Mouse (Mus musculus) hindbrain, embryonic 11.5 days (tissue): ENCODE data around the gene Bscl2. TPM values are rescaled to one million over a fixed set of nuclear protein-coding genes. Genes with fewer than 3 reads are reported as not detected.

Experiments used
- ATAC-seq: fragments of 200-750 bp; cut with Nextera tagmentation; 2 replicates; pipeline ENCODE4 v1.8.0; 2017; ENCODE audit warnings: mild to moderate bottlenecking, moderate TSS enrichment, moderate library complexity; ENCODE audit not compliant: low FRiP score
- DNase-seq: peaks from one replicate; pipeline ENCODE4 v3.0.0-alpha.2; 2015; ENCODE audit warnings: low spot score
- H3K27ac ChIP-seq: fragments of 300-500 bp; sonication (generic); 2 replicates; pipeline ENCODE4 v1.5.1; 2014; ENCODE audit warnings: mild to moderate bottlenecking, low read depth, low read length
- H3K27me3 ChIP-seq: fragments of 300-500 bp; sonication (generic); 2 replicates; pipeline ENCODE4 v1.6.1; 2014; ENCODE audit warnings: mild to moderate bottlenecking, low read length, moderate library complexity, mixed read lengths; ENCODE audit not compliant: control insufficient read depth, insufficient read depth
- H3K36me3 ChIP-seq: fragments of 300-500 bp; sonication (generic); 2 replicates; pipeline ENCODE4 v1.6.1; 2014; ENCODE audit warnings: mild to moderate bottlenecking, low read length, moderate library complexity, mixed read lengths; ENCODE audit not compliant: control insufficient read depth, insufficient read depth
- H3K4me1 ChIP-seq: fragments of 300-500 bp; sonication (generic); replicated peaks from 2 replicates; pipeline ENCODE4 v1.6.1; 2014; ENCODE audit warnings: low read length, mixed read lengths; ENCODE audit not compliant: control insufficient read depth, insufficient read depth
- H3K4me2 ChIP-seq: fragments of 300-500 bp; sonication (generic); replicated peaks from 2 replicates; pipeline ENCODE4 v1.6.1; 2014; ENCODE audit warnings: mild to moderate bottlenecking, low read depth, low read length
- H3K4me3 ChIP-seq: fragments of 300-500 bp; sonication (generic); 2 replicates; pipeline ENCODE4 v1.5.1; 2014; ENCODE audit warnings: low read depth, low read length
- H3K9ac ChIP-seq: fragments of 300-500 bp; sonication (generic); 2 replicates; pipeline ENCODE4 v1.6.1; 2014; ENCODE audit warnings: low read depth, low read length
- H3K9me3 ChIP-seq: fragments of 300-500 bp; sonication (generic); 2 replicates; pipeline ENCODE4 v1.6.1; 2016; ENCODE audit warnings: low read length; ENCODE audit not compliant: control insufficient read depth
- WGBS: fragments of 180-500 bp; shearing (Covaris S2); extraction: QIAGEN DNeasy Blood & Tissue Kit; methylation state at CpG from one replicate; pipeline ENCODE4 v1.1.7; 2014; 5-methylcytosine and 5-hydroxymethylcytosine counted together
- polyA plus RNA-seq: library from polyadenylated mRNA; unstranded; fragments of >200 nt; fragmentation: Nextera tagmentation; extraction: Ambion mirVana; gene quantifications from 2 replicates; pipeline ENCODE4 v1.2.1, GENCODE M21; 2014

Bscl2 gene
- polyA plus RNA-seq, 1 experiment from 2014 or later: 59.6 TPM

DNA sequence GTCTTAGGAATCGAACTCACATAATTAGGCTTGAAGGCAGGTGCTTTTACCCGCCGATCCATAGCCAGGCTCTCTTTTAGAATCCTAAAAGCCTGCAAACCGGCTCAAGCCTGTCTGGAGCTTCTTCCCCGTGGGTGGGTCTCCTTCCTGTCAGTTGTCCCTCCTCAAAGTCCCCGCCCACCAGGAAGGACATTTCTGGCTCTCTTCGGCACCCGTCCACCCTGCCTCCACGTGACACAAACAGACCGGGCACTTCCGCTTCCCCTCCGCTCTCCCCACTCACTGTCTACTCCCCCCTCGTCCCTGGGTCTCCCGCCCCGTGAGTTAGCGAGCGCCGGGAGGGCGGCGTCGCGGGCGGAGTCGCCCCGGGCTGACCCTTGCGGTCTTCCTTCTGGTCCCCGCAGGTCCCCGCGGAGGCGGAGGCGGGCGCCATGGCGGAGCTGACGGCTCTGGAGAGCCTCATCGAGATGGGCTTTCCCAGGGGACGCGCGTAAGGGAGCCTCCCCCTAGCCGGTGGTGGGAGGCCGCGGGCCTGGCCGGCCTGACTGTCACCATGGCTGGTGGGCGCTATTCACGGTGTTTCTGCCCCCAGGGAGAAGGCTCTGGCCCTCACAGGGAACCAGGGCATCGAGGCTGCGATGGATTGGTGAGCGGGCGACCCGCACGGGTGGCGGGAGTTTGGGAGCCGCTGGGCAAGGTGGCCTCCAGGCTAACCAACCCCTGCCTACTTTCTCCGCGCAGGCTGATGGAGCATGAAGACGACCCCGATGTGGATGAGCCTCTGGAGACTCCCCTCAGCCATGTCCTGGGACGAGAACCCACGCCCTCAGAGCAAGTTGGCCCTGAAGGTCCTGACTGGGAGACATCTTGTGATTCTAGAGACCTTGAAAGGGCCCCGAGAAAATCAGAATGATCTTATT, 34.3 kb downstream of the Bscl2 start, which contains the start of gene Ubxn1:
TSS of gene Ubxn1 (plus strand) at position 230 of the 920 bp plus-strand sequence.
- H3K36me3 ChIP-seq: no peaks in the 10 kb centered on the region
- H3K27me3 ChIP-seq: no peaks in the 10 kb centered on the region
- DNase-seq (peak; percentile 95), ATAC-seq (peak; percentile 99)
- H3K4me2 ChIP-seq: peak within 1 kb of the TSS; percentile 89
- H3K9ac ChIP-seq: peak within 1 kb of the TSS; percentile 90
- no peaks in the 10 kb centered on the region for H3K9me3 ChIP-seq
- 2% methylated on average over 59 of the region's 59 CpGs for WGBS
- H3K4me1 ChIP-seq: peaks cover 3% of the 10 kb centered on the region
- H3K4me3 ChIP-seq: peak within 1 kb of the TSS; percentile 55
- H3K27ac ChIP-seq: peak within 1 kb of the TSS; percentile 24

DNA sequence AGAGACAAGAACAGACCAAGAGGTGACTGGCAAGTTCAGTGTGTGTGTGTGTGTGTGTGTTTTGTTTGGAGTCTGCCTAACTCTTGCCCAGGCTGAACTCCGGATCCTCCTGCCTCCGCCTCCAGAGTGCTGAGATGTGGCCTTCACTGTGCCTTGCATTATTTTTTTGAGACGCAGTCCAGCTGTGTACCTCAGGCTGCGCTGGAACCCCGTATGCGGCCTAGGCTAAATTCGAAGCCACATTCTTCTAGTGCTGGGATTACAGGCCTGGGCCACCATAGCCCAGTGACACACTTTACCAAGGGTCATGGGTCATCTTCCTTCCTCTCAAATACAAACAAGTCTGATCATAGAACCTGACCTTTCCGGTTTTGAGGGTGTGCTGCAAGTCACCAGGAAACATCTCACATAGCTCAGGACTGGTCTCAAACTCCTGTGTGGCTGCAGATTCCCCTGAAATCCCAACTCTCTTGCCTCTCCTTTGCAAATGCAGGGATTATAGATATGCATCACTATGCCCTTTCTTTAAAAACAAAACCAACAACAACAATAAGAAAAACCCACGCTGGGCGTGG, 35.1 kb downstream of the Bscl2 start:
- H3K9me3 ChIP-seq: no peaks in the 10 kb centered on the region
- peak overlapping the region; percentile 89 for H3K4me2 ChIP-seq
- H3K27ac ChIP-seq: no peak overlapping the region
- no peak for DNase-seq
- H3K4me1 ChIP-seq: peaks cover 3% of the 10 kb centered on the region
- 77% methylated on average over 10 of the region's 10 CpGs for WGBS
- no peak for ATAC-seq
- H3K9ac ChIP-seq: peak overlapping the region; percentile 90
- no peaks in the 10 kb centered on the region for H3K27me3 ChIP-seq
- H3K4me3 ChIP-seq: peak overlapping the region; percentile 55
- H3K36me3 ChIP-seq: no peaks in the 10 kb centered on the region

- WGBS: 95% methylated on average over 7 of the region's 7 CpGs
- no peaks in the 10 kb centered on the region for H3K9me3 ChIP-seq
These were observed 37.8 kb downstream of the Bscl2 start for GRCm38 (mm10) chr19:8875031-8875430.

GRCm38 (mm10) chr19:8880311-8881033, 43.2 kb downstream of the Bscl2 start, which contains the start of gene Uqcc3:
TSS of gene Uqcc3 (minus strand) at chr19:8880923.
- WGBS: under 1% methylated on average over 42 of the region's 42 CpGs
- H3K4me3 ChIP-seq: peak within 1 kb of the TSS; percentile 82
- DNase-seq: peak; percentile 88
- peak; percentile 97 for ATAC-seq
- no peaks in the 10 kb centered on the region for H3K4me1 ChIP-seq
- H3K27me3 ChIP-seq: no peaks in the 10 kb centered on the region
- H3K9ac ChIP-seq: peak within 1 kb of the TSS; percentile 91
- no peaks in the 10 kb centered on the region for H3K9me3 ChIP-seq
- H3K36me3 ChIP-seq: no peaks in the 10 kb centered on the region
- peak within 1 kb of the TSS; percentile 83 for H3K4me2 ChIP-seq
- peak within 1 kb of the TSS; percentile 80 for H3K27ac ChIP-seq

More at GRCm38 (mm10) chr19:8875031-8875430, 37.8 kb downstream of the Bscl2 start:
- Histone ChIP-seq H3K4me3 (no peak overlapping the region), H3K4me1 (peaks cover 3% of the 10 kb centered on the region), H3K4me2 (no peak overlapping the region), H3K27me3 (no peaks in the 10 kb centered on the region), H3K36me3 (no peaks in the 10 kb centered on the region), H3K9ac (no peak overlapping the region), H3K27ac (no peak overlapping the region)
- ATAC-seq (no peak), DNase-seq (no peak)

DNA sequence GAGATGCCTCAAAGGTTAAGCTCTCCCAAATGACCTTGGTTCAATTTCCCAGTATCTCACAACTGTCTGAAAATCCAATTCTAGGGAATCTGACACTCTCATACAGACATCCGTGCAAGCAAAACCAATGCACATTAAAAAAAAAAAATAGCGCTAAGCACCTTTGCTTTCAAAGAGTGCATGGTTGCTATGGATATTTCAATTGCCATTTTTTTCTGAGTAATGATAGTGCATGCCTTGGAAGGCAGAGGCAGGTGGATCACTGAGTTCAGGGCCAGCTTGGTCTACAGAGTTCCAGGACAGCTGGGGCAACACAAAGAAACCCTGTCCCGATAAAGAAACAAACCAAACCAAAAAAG, 43.7 kb downstream of the Bscl2 start:
- Histone ChIP-seq H3K9me3 (no peaks in the 10 kb centered on the region), H3K27me3 (no peaks in the 10 kb centered on the region), H3K4me3 (peak overlapping the region; percentile 82), H3K4me2 (peak overlapping the region; percentile 83), H3K36me3 (no peaks in the 10 kb centered on the region), H3K9ac (0 out of 2 replicates have a peak overlapping the region, but pooled peaks have one; percentile 91), H3K27ac (no peak overlapping the region), H3K4me1 (no peaks in the 10 kb centered on the region)
- 23% methylated on average over 3 of the region's 3 CpGs for WGBS
- DNase-seq (no peak), ATAC-seq (peak; percentile 14; the same call in 1 of the 2 replicates)

DNA sequence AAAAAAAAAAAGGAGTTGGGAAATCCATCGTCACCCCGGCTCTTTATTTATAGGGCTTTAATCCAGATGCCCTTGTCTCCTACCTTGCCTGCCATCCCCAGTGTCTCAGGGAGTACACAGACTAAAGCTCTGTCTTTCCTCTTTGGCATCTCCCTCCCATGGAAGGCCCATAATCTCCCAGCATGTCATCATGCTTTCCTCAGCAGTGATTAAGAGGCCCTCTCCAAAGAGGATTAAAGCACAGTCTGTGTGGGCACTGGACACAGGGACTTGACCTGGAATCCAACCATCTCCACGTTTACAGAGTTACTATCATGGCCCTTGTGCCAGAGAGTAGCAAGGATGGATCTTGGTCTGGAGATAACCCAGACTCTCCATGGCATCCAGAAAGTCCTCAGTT, 46.3 kb downstream of the Bscl2 start, which contains the start of the genes Lbhd1 and Gm49403:
TSS of gene Lbhd1 (plus strand) at position 117 of the 400 bp plus-strand sequence.
TSS of gene Gm49403 (plus strand) at position 315 of the 400 bp plus-strand sequence.
- H3K9ac ChIP-seq: no peak within 1 kb of the TSS
- DNase-seq (no peak), ATAC-seq (no peak)
- no peaks in the 10 kb centered on the region for H3K9me3 ChIP-seq
- 89% methylated on average over 3 of the region's 3 CpGs for WGBS
- H3K4me2 ChIP-seq: no peak within 1 kb of the TSS
- no peaks in the 10 kb centered on the region for H3K36me3 ChIP-seq
- no peak within 1 kb of the TSS for H3K27ac ChIP-seq
- peaks cover 3% of the 10 kb centered on the region for H3K4me1 ChIP-seq
- no peak within 1 kb of the TSS for H3K4me3 ChIP-seq
- no peaks in the 10 kb centered on the region for H3K27me3 ChIP-seq

DNA sequence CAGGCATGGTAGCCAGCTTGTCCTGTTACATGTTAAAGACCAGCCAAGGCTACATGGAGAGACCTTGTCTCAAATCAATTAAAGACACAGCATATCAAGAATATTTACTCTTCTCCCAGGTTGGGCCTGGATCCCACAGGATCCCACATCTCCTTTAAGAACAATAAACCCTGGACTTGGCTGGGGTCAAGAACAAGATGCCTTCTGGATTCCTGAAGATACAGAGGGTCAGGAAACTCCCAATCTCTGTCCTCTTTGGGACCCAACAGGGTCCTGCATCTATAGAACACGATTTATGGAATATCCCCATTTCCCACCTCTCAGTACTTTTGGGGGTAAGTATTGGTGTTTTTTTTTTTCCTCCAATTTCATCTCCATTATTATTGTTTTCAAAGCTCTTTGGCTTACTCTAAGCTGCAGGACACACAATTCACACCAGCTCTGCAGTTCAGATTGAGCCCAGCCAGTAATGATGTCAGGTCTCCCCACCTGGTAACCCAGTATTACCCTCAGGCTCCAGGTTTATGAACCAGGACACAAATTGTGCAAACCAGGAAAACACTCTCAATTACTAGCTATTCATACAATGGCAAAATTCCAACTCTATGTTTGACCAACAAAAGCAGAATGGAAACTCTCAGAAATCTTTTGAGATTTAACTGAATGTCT, 49.8 kb downstream of the Bscl2 start:
- Histone ChIP-seq H3K9ac (peak overlapping the region; percentile 83; the same call in 1 of the 2 replicates), H3K36me3 (no peaks in the 10 kb centered on the region), H3K9me3 (no peaks in the 10 kb centered on the region), H3K4me1 (peaks cover 3% of the 10 kb centered on the region), H3K27me3 (no peaks in the 10 kb centered on the region), H3K4me3 (no peak overlapping the region), H3K4me2 (peak overlapping the region; percentile 47; the same call in 1 of the 2 replicates), H3K27ac (no peak overlapping the region)
- ATAC-seq: no peak
- DNase-seq: no peak
- 48% methylated on average over 1 of the region's 1 CpGs for WGBS
